Mouse (Mus musculus): Measurements from ENCODE around the gene Gpr85. TPM values are rescaled to one million over a fixed set of nuclear protein-coding genes. Genes with fewer than 3 reads are reported as not detected.

Gene Gpr85
- polyA plus RNA-seq (2015; fragmentation: Nextera tagmentation; extraction: Ambion mirVana), result 1.3 and 1.9 TPM in 2 replicates

GRCm38 (mm10) chr6:13839345-13840054 lies at the start of gene Gpr85:
Gene Gpr85 (minus strand): TSS chr6:13839942.
- WGBS, result 41% methylated on average over 18 of the region's 18 CpGs

GRCm38 (mm10) chr6:13884877-13885592 lies 45.3 kb upstream of the Gpr85 start:
- no peak for ATAC-seq

More at GRCm38 (mm10) chr6:13839345-13840054, at the start of gene Gpr85:
- H3K4me2 ChIP-seq (replicated peaks; ENCODE audit: low read depth, low read length), result peak within 1 kb of the TSS; percentile 85
- DNase-seq (ENCODE audit: low spot score) (peak; percentile 18), ATAC-seq (no peak)
- peak within 1 kb of the TSS; percentile 59 for H3K4me3 ChIP-seq (ENCODE audit: low read depth, low read length)
- TF ChIP-seq EP300 (IDR thresholded peaks at IDR 0.05), result no peak
- H3K36me3 ChIP-seq (ENCODE audit: insufficient read depth, low read length), result no peaks in the 10 kb centered on the region
- H3K9me3 ChIP-seq (ENCODE audit: low read length), result no peaks in the 10 kb centered on the region
- H3K4me1 ChIP-seq (ENCODE audit: insufficient read depth, low read depth, low read length), result no peaks in the 10 kb centered on the region
- H3K27ac ChIP-seq (ENCODE audit: low read length), result no peak within 1 kb of the TSS
- no peaks in the 10 kb centered on the region for H3K27me3 ChIP-seq (replicated peaks; ENCODE audit: insufficient read depth, low read length)
- peak within 1 kb of the TSS; percentile 39 for H3K9ac ChIP-seq (replicated peaks; ENCODE audit: low read depth)

DNA sequence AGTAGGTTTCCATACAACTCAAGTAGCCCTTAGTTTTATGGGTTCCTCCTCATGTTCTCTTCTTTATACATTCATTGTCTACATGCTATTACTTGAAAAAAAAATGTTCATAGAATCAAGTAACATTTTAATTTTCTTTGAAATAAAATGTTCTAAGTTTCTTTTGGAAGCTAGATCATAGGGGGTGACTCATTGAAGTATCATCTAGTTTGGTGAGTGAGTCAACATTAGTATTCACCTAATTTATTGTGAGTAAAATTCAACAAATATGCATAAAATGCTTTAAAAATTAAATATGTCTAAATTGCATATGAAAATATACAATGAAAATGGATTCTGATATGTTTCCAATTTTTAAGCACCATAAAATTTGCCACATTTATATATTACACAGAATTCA lies 43.2 kb upstream of the Gpr85 start:
- no peaks in the 10 kb centered on the region for H3K9me3 ChIP-seq (ENCODE audit: low read length)
- no peaks in the 10 kb centered on the region for H3K4me1 ChIP-seq (ENCODE audit: insufficient read depth, low read depth, low read length)
- H3K36me3 ChIP-seq (ENCODE audit: insufficient read depth, low read length), result no peaks in the 10 kb centered on the region
- ATAC-seq, result no peak
- no peak for DNase-seq (ENCODE audit: low spot score)
- no peak overlapping the region for H3K4me2 ChIP-seq (replicated peaks; ENCODE audit: low read depth, low read length)
- no peak overlapping the region for H3K27ac ChIP-seq (ENCODE audit: low read length)
- no peak overlapping the region for H3K4me3 ChIP-seq (ENCODE audit: low read depth, low read length)
- H3K27me3 ChIP-seq (replicated peaks; ENCODE audit: insufficient read depth, low read length), result no peaks in the 10 kb centered on the region
- H3K9ac ChIP-seq (replicated peaks; ENCODE audit: low read depth), result no peak overlapping the region
- TF ChIP-seq EP300 (IDR thresholded peaks at IDR 0.05) (no peak), CTCF (IDR thresholded peaks at IDR 0.05) (no peak)

More at GRCm38 (mm10) chr6:13884877-13885592, 45.3 kb upstream of the Gpr85 start:
- Histone ChIP-seq H3K4me2 (replicated peaks; ENCODE audit: low read depth, low read length) (no peak overlapping the region), H3K9me3 (ENCODE audit: low read length) (no peaks in the 10 kb centered on the region), H3K36me3 (ENCODE audit: insufficient read depth, low read length) (no peaks in the 10 kb centered on the region), H3K4me3 (ENCODE audit: low read depth, low read length) (no peak overlapping the region), H3K4me1 (ENCODE audit: insufficient read depth, low read depth, low read length) (no peaks in the 10 kb centered on the region), H3K27me3 (replicated peaks; ENCODE audit: insufficient read depth, low read length) (no peaks in the 10 kb centered on the region), H3K9ac (replicated peaks; ENCODE audit: low read depth) (no peak overlapping the region), H3K27ac (ENCODE audit: low read length) (no peak overlapping the region)
- 76% methylated on average over 3 of the region's 3 CpGs for WGBS
- no peak for TF ChIP-seq CTCF (IDR thresholded peaks at IDR 0.05)
- no peak for TF ChIP-seq EP300 (IDR thresholded peaks at IDR 0.05)
- no peak for DNase-seq (ENCODE audit: low spot score)

DNA sequence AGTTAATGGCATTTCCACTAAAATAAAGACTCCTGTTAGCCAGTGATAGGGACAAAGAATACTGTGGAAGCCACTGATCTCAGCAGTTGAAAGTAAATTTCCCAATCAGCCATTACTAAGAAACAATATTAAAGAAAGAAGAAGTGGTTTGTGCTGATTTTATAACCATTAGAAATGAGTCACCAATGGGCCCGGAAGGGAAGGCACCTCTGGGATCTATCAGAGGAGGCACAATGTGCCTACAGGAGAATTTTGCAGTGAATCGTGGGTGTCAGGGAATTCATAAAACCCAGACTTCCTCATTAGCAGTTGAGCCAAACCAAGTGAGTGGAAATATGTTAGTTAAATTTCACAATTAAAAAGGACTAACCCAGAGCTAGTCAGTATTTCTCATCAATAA lies 34.2 kb upstream of the Gpr85 start:
- peaks cover 6% of the 10 kb centered on the region; the same call in 1 of the 2 replicates for H3K4me1 ChIP-seq (ENCODE audit: insufficient read depth, low read depth, low read length)
- DNase-seq (ENCODE audit: low spot score), result peak; percentile 6
- no peak for ATAC-seq
- H3K4me2 ChIP-seq (replicated peaks; ENCODE audit: low read depth, low read length), result no peak overlapping the region
- H3K27me3 ChIP-seq (replicated peaks; ENCODE audit: insufficient read depth, low read length), result no peaks in the 10 kb centered on the region
- H3K9me3 ChIP-seq (ENCODE audit: low read length), result no peaks in the 10 kb centered on the region
- no peak overlapping the region for H3K27ac ChIP-seq (ENCODE audit: low read length)
- no peak for TF ChIP-seq EP300 (IDR thresholded peaks at IDR 0.05)
- TF ChIP-seq CTCF (IDR thresholded peaks at IDR 0.05), result no peak
- WGBS, result 84% methylated on average over 2 of the region's 2 CpGs
- H3K9ac ChIP-seq (replicated peaks; ENCODE audit: low read depth), result no peak overlapping the region
- no peaks in the 10 kb centered on the region for H3K36me3 ChIP-seq (ENCODE audit: insufficient read depth, low read length)
- H3K4me3 ChIP-seq (ENCODE audit: low read depth, low read length), result no peak overlapping the region

DNA sequence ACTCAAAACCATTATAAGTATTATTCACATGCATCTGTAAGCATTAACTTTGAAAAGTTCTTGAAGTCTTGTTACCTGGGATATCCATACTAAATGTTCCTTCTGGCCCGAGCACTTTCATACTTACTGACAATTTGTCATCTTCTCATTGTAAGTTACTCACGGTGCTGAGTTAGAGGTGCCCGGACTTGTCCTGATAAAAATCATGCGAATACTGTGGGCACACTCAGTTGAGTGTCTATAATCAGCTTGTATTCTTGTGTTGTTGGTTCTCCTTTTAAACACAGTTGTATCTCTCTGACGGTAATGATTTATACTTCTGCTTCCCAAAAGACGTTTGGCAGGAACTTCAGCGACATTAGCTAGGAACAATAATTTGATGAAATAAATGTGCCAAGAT lies 32.3 kb upstream of the Gpr85 start:
- H3K36me3 ChIP-seq (ENCODE audit: insufficient read depth, low read length), result no peaks in the 10 kb centered on the region; the same call in 1 of the 2 replicates
- H3K27ac ChIP-seq (ENCODE audit: low read length), result no peak overlapping the region
- WGBS, result 50% methylated on average over 7 of the region's 7 CpGs
- H3K4me3 ChIP-seq (ENCODE audit: low read depth, low read length), result no peak overlapping the region; the same call in 1 of the 2 replicates
- ATAC-seq (no peak), DNase-seq (ENCODE audit: low spot score) (peak; percentile 6)
- TF ChIP-seq EP300 (IDR thresholded peaks at IDR 0.05) (no peak), CTCF (IDR thresholded peaks at IDR 0.05) (no peak)
- no peak overlapping the region for H3K9ac ChIP-seq (replicated peaks; ENCODE audit: low read depth)
- H3K9me3 ChIP-seq (ENCODE audit: low read length), result no peaks in the 10 kb centered on the region
- H3K27me3 ChIP-seq (replicated peaks; ENCODE audit: insufficient read depth, low read length), result no peaks in the 10 kb centered on the region
- peaks cover 6% of the 10 kb centered on the region; the same call in 1 of the 2 replicates for H3K4me1 ChIP-seq (ENCODE audit: insufficient read depth, low read depth, low read length)
- H3K4me2 ChIP-seq (replicated peaks; ENCODE audit: low read depth, low read length), result peak overlapping the region; percentile 48; the same call in 1 of the 2 replicates

DNA sequence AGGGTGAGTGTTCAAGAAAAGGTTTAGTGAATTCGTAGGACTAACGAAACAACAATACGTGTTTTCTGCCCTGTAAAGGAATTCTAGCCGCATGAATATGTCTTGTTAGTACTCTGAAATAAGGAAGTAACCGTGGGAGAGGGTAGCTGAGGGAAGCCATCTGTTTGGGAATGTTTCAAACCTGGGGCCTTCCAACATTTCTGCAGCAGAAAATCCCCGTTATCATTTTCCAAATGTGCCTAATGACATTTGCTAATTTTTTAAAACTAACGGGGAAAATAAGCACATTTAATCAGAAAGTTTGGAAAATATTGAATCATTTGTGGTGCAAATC lies 31.9 kb upstream of the Gpr85 start:
- no peaks in the 10 kb centered on the region; the same call in 1 of the 2 replicates for H3K36me3 ChIP-seq (ENCODE audit: insufficient read depth, low read length)
- no peaks in the 10 kb centered on the region for H3K9me3 ChIP-seq (ENCODE audit: low read length)
- H3K4me2 ChIP-seq (replicated peaks; ENCODE audit: low read depth, low read length), result peak overlapping the region; percentile 48
- peak overlapping the region; percentile 72 for H3K9ac ChIP-seq (replicated peaks; ENCODE audit: low read depth)
- WGBS, result 1% methylated on average over 7 of the region's 7 CpGs
- peaks cover 6% of the 10 kb centered on the region; the same call in 1 of the 2 replicates for H3K4me1 ChIP-seq (ENCODE audit: insufficient read depth, low read depth, low read length)
- peak; percentile 64 for ATAC-seq
- H3K27ac ChIP-seq (ENCODE audit: low read length), result peak overlapping the region; percentile 87
- DNase-seq (ENCODE audit: low spot score), result no peak
- no peaks in the 10 kb centered on the region for H3K27me3 ChIP-seq (replicated peaks; ENCODE audit: insufficient read depth, low read length)
- peak overlapping the region; percentile 66 for H3K4me3 ChIP-seq (ENCODE audit: low read depth, low read length)
- TF ChIP-seq CTCF (IDR thresholded peaks at IDR 0.05), result no peak
